In the genomic region with DNA sequence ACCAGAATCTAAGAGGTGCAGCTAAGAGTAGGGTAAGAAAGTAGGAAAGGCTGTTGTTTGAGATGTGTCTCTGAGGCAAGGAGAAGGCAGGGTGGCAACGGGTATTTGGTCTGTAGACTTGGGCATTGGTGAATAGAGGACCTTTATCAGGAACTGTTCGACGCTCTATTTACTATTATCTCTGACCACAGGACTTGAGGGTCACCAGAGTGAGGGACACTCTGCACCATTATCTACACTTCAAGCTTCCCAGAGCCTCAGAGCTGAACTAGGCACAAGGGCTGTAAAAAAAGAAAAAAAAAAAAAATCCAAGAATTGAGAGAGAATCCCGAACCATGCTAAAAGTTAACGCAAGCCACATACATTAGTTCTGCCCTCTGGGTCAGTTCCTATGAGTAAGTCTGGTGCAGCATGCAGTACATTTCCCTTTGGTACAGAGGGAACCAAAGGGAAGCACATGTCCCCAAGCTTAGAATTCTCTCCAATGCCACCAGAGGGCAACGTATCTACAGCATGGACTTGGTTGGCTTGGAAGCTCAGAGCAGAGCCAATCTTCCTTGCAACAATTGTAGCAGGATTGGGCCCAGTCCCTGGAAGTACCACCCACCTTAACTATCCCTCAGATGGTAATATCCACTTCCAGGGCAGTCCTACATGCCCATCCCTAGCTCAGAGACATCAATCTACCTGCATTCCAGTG, we compare ENCODE assay signal across 8 mouse cellular contexts. TPM values are rescaled to one million over a fixed set of nuclear protein-coding genes. Genes with fewer than 3 reads are reported as not detected.
DNase-seq lines count a peak whose midpoint lies in the region; ATAC-seq and TF ChIP-seq lines count a peak whose summit lies in the region.

No protein-coding gene starts in this region.

- no peak overlapping the region for H3K27ac ChIP-seq in cerebellum, adult 2 months (ENCODE audit: insufficient read depth, low read length)
- no peak overlapping the region for H3K27ac ChIP-seq in forebrain, postnatal 0 days (ENCODE audit: low read depth, low read length)
- no peak overlapping the region for H3K27ac ChIP-seq in stomach, embryonic 16.5 days (ENCODE audit: low read length)

- H3K4me2 ChIP-seq in forebrain, postnatal 0 days (ENCODE audit: low read depth), result no peak overlapping the region
- no peak overlapping the region for H3K4me2 ChIP-seq in stomach, embryonic 16.5 days (ENCODE audit: low read depth, low read length)

- no peak overlapping the region for H3K4me3 ChIP-seq in cerebellum, adult 2 months (replicated peaks; ENCODE audit: insufficient read depth, low read depth, low read length)
- no peak overlapping the region for H3K4me3 ChIP-seq in forebrain, postnatal 0 days (ENCODE audit: low read depth, low read length)
- H3K4me3 ChIP-seq in stomach, embryonic 16.5 days (replicated peaks; ENCODE audit: low read length), result no peak overlapping the region

- 35% methylated on average over 6 of the region's 6 CpGs for WGBS in cerebellum, adult 2 months
- 47% methylated on average over 6 of the region's 6 CpGs for WGBS in forebrain, postnatal 0 days
- 34% methylated on average over 6 of the region's 6 CpGs for WGBS in stomach, embryonic 16.5 days

- H3K36me3 ChIP-seq in forebrain, postnatal 0 days (ENCODE audit: insufficient read depth), result no peaks in the 10 kb centered on the region
- no peaks in the 10 kb centered on the region for H3K36me3 ChIP-seq in stomach, embryonic 16.5 days (ENCODE audit: control insufficient read depth, insufficient read depth, low read length)

- peaks cover 12% of the 10 kb centered on the region for H3K4me1 ChIP-seq in cerebellum, adult 2 months (ENCODE audit: control insufficient read depth, insufficient read depth, low read length)
- 0 out of 2 replicates have a peak, but pooled peaks cover 3% of the 10 kb centered on the region for H3K4me1 ChIP-seq in forebrain, postnatal 0 days (ENCODE audit: insufficient read depth)
- H3K4me1 ChIP-seq in stomach, embryonic 16.5 days (ENCODE audit: control insufficient read depth, insufficient read depth, low read length), result peaks cover 17% of the 10 kb centered on the region

- peak; percentile 92 for ATAC-seq in forebrain, postnatal 0 days
- ATAC-seq in megakaryocyte-erythroid progenitor cell, adult 5-6 weeks (replicated peaks; ENCODE audit: low FRiP score, low TSS enrichment, poor library complexity, severe bottlenecking), result peak; percentile 88
- peak; percentile 70; the same call in 1 of the 2 replicates for ATAC-seq in stomach, embryonic 16.5 days (ENCODE audit: insufficient read depth, low FRiP score)

- peaks cover 1% of the 10 kb centered on the region; the same call in 1 of the 2 replicates for H3K27me3 ChIP-seq in cerebellum, adult 2 months (ENCODE audit: control insufficient read depth, insufficient read depth, low read length)
- peaks cover 46% of the 10 kb centered on the region for H3K27me3 ChIP-seq in forebrain, postnatal 0 days (ENCODE audit: insufficient read depth, low read length)
- H3K27me3 ChIP-seq in stomach, embryonic 16.5 days (ENCODE audit: control insufficient read depth, insufficient read depth, low read length), result peaks cover 47% of the 10 kb centered on the region

- no peak for TF ChIP-seq POLR2A in cerebellum, adult 2 months (IDR thresholded peaks at IDR 0.05; ENCODE audit: borderline replicate concordance, insufficient read depth, low read length)

- DNase-seq in right cerebral cortex, adult 18-20 months, result peak; percentile 77
- no peak for DNase-seq in right cerebral cortex, postnatal 4 days
- peak; percentile 71 to 85 for DNase-seq in cerebellum, adult 2 months
- peak; percentile 85 for DNase-seq in forebrain, postnatal 0 days
- DNase-seq in induced T-regulatory cell, adult 2 months (ENCODE audit: low read depth), result peak; percentile 82
- peak; percentile 72 to 87 for DNase-seq in left cerebral cortex, postnatal 14 days (ENCODE audit: low spot score in 2 of 2)

- TF ChIP-seq CTCF in cerebellum, adult 2 months (IDR thresholded peaks at IDR 0.05; ENCODE audit: borderline replicate concordance, insufficient read depth, low read depth, low read length), result peak; percentile 97
- peak; percentile 96 for TF ChIP-seq CTCF in forebrain, postnatal 0 days (IDR thresholded peaks at IDR 0.05; ENCODE audit: low read depth)

- intact Hi-C loops in left cerebral cortex, postnatal 14 days (cut with DNase I), result loop anchor here (1.0 to 5.0 kb wide), 2 partner anchors 35 to 101 kb away; no protein-coding TSS in a partner anchor

- no peaks in the 10 kb centered on the region for H3K9me3 ChIP-seq in forebrain, postnatal 0 days (ENCODE audit: low read length)
- no peaks in the 10 kb centered on the region for H3K9me3 ChIP-seq in stomach, embryonic 16.5 days (replicated peaks; ENCODE audit: control insufficient read depth, low read length)

- H3K9ac ChIP-seq in forebrain, postnatal 0 days, result no peak overlapping the region
- H3K9ac ChIP-seq in stomach, embryonic 16.5 days (ENCODE audit: low read length), result no peak overlapping the region

RNA-seq across cellular contexts. Expression of a gene that starts 2.3 kb away (rescaled TPM):
- 18.7 and 19.8 TPM in 2 replicates for polyA plus RNA-seq in cerebellum, adult 2 months (2012; rRNA removed)
- 16.5 and 20.7 TPM in 2 replicates for total RNA-seq in forebrain, postnatal 0 days (2014; rRNA removed)
- 34.1 and 37.5 TPM in 2 replicates for polyA plus RNA-seq in forebrain, postnatal 0 days (2015; fragmentation: Nextera tagmentation; extraction: Ambion mirVana)
- 1 to 10 TPM; 8.6 to 9.3 TPM for total RNA-seq in left cerebral cortex, postnatal 14 days (2021)
- total RNA-seq in megakaryocyte-erythroid progenitor cell, adult 5-6 weeks (2014; fragmentation: Nextera tagmentation), result 17.4 and 25.2 TPM in 2 replicates
- 4.3 and 9.4 TPM in 2 replicates for total RNA-seq in megakaryocyte-erythroid progenitor cell, adult 5-6 weeks (2017)
- 8.2 and 9.8 TPM in 2 replicates for polyA plus RNA-seq in stomach, embryonic 16.5 days (2015; fragmentation: Nextera tagmentation; extraction: Ambion mirVana)

RNA-seq across cellular contexts. Expression of a gene that starts 6.3 kb away (rescaled TPM):
- 0.07 and 0.10 TPM in 2 replicates for polyA plus RNA-seq in cerebellum, adult 2 months (2012; rRNA removed)
- total RNA-seq in forebrain, postnatal 0 days (2014; rRNA removed), result 0.15 and 0.76 TPM in 2 replicates
- 0.25 and 0.58 TPM in 2 replicates for polyA plus RNA-seq in forebrain, postnatal 0 days (2015; fragmentation: Nextera tagmentation; extraction: Ambion mirVana)
- under 1 TPM; 0.15 to 0.24 TPM for total RNA-seq in left cerebral cortex, postnatal 14 days (2021)
- total RNA-seq in megakaryocyte-erythroid progenitor cell, adult 5-6 weeks (2014; fragmentation: Nextera tagmentation), result not detected in 2 replicates
- not detected in 2 replicates for total RNA-seq in megakaryocyte-erythroid progenitor cell, adult 5-6 weeks (2017)
- polyA plus RNA-seq in stomach, embryonic 16.5 days (2015; fragmentation: Nextera tagmentation; extraction: Ambion mirVana), result 0.84 and 1.1 TPM in 2 replicates

RNA-seq across cellular contexts. Expression of a gene that starts 21.1 kb away (rescaled TPM):
- polyA plus RNA-seq in cerebellum, adult 2 months (2012; rRNA removed), result 49.9 and 52.6 TPM in 2 replicates
- total RNA-seq in forebrain, postnatal 0 days (2014; rRNA removed), result 22.7 and 25.8 TPM in 2 replicates
- polyA plus RNA-seq in forebrain, postnatal 0 days (2015; fragmentation: Nextera tagmentation; extraction: Ambion mirVana), result 2.9 and 6.2 TPM in 2 replicates
- total RNA-seq in left cerebral cortex, postnatal 14 days (2021), result 10 to 100 TPM; 73.2 to 75.3 TPM
- 55.2 and 72.7 TPM in 2 replicates for total RNA-seq in megakaryocyte-erythroid progenitor cell, adult 5-6 weeks (2014; fragmentation: Nextera tagmentation)
- total RNA-seq in megakaryocyte-erythroid progenitor cell, adult 5-6 weeks (2017), result 27.5 and 31.8 TPM in 2 replicates
- polyA plus RNA-seq in stomach, embryonic 16.5 days (2015; fragmentation: Nextera tagmentation; extraction: Ambion mirVana), result 10.1 and 11.4 TPM in 2 replicates

RNA-seq across cellular contexts. Expression of a gene that starts 26.0 kb away (rescaled TPM):
- polyA plus RNA-seq in cerebellum, adult 2 months (2012; rRNA removed), result 37.5 and 39.7 TPM in 2 replicates
- total RNA-seq in forebrain, postnatal 0 days (2014; rRNA removed), result 44.1 and 59.3 TPM in 2 replicates
- 20.1 and 22.4 TPM in 2 replicates for polyA plus RNA-seq in forebrain, postnatal 0 days (2015; fragmentation: Nextera tagmentation; extraction: Ambion mirVana)
- 10 to 100 TPM; 17.9 to 18.1 TPM for total RNA-seq in left cerebral cortex, postnatal 14 days (2021)
- 8.7 and 14.5 TPM in 2 replicates for total RNA-seq in megakaryocyte-erythroid progenitor cell, adult 5-6 weeks (2014; fragmentation: Nextera tagmentation)
- 5.7 and 12.0 TPM in 2 replicates for total RNA-seq in megakaryocyte-erythroid progenitor cell, adult 5-6 weeks (2017)
- 14.8 and 18.3 TPM in 2 replicates for polyA plus RNA-seq in stomach, embryonic 16.5 days (2015; fragmentation: Nextera tagmentation; extraction: Ambion mirVana)

RNA-seq across cellular contexts. Expression of a gene that starts 42.3 kb away (rescaled TPM):
- 1,352 and 1,359 TPM in 2 replicates for polyA plus RNA-seq in cerebellum, adult 2 months (2012; rRNA removed)
- total RNA-seq in forebrain, postnatal 0 days (2014; rRNA removed), result 1,927 and 1,958 TPM in 2 replicates
- 1,265 and 1,341 TPM in 2 replicates for polyA plus RNA-seq in forebrain, postnatal 0 days (2015; fragmentation: Nextera tagmentation; extraction: Ambion mirVana)
- total RNA-seq in left cerebral cortex, postnatal 14 days (2021), result 100 to 1,000 TPM; 689 to 750 TPM
- 2,322 and 3,225 TPM in 2 replicates for total RNA-seq in megakaryocyte-erythroid progenitor cell, adult 5-6 weeks (2014; fragmentation: Nextera tagmentation)
- total RNA-seq in megakaryocyte-erythroid progenitor cell, adult 5-6 weeks (2017), result 801 and 969 TPM in 2 replicates
- 1,202 and 1,296 TPM in 2 replicates for polyA plus RNA-seq in stomach, embryonic 16.5 days (2015; fragmentation: Nextera tagmentation; extraction: Ambion mirVana)
